Mouse (Mus musculus) liver, embryonic 14.5 days (tissue): ENCODE measurements at regions not wholly inside any gene's neighbourhood (a gene's known extent, or its start where the extent isn't known, plus 50 kb on each side); places are given as distances from the start of the nearest gene placed in this dataset.

Experiments
- ATAC-seq: fragments of 200-750 bp; cut with Nextera tagmentation; 2 replicates; pipeline ENCODE4 v1.8.0; 2017; ENCODE audit warnings: moderate number of reproducible peaks, mild to moderate bottlenecking, moderate library complexity; ENCODE audit not compliant: insufficient read depth
- DNase-seq, 3 experiments: peaks; one replicate each; pipeline ENCODE4 v3.0.0-alpha.2; 2012 to 2013; ENCODE audit warnings: low read depth in 3 of 3, low spot score in 3 of 3
- H3K27ac ChIP-seq: fragments of 300-500 bp; sonication (generic); 2 replicates; pipeline ENCODE4 v1.5.1; 2014; ENCODE audit warnings: moderate library complexity, mild to moderate bottlenecking, control low read depth, inconsistent platforms
- H3K27me3 ChIP-seq: fragments of 300-500 bp; sonication (generic); 2 replicates; pipeline ENCODE4 v1.6.1; 2014; ENCODE audit warnings: mild to moderate bottlenecking, low read length, moderate library complexity; ENCODE audit not compliant: control insufficient read depth, insufficient read depth
- H3K36me3 ChIP-seq: fragments of 300-500 bp; sonication (generic); replicated peaks from 2 replicates; pipeline ENCODE4 v1.6.1; 2014; ENCODE audit warnings: low read depth; ENCODE audit not compliant: control insufficient read depth, insufficient read depth
- H3K4me1 ChIP-seq, 2 experiments: fragments of 200-500 bp in 1 of 2; fragments of 300-500 bp in 1 of 2; sonication (generic) in 1 of 2; replicated peaks; 2 replicates each; pipeline ENCODE4 v1.6.1; 2012 to 2014; ENCODE audit warnings: antibody characterized with exemption in 1 of 2, inconsistent platforms in 1 of 2, low read length in 1 of 2; ENCODE audit not compliant: control insufficient read depth in 2 of 2, insufficient read depth in 2 of 2
- H3K4me2 ChIP-seq: fragments of 300-500 bp; sonication (generic); 2 replicates; pipeline ENCODE4 v1.6.1; 2014; ENCODE audit warnings: low read depth, mild to moderate bottlenecking, control low read depth, moderate library complexity
- H3K4me3 ChIP-seq, 2 experiments: fragments of 200-500 bp in 1 of 2; fragments of 300-500 bp in 1 of 2; sonication (generic) in 1 of 2; 2 replicates each; pipeline ENCODE4 v1.5.1; 2012 to 2014; ENCODE audit warnings: low read depth in 2 of 2, low read length in 2 of 2, mild to moderate bottlenecking in 2 of 2, control low read depth in 1 of 2, inconsistent platforms in 1 of 2, moderate library complexity in 1 of 2; ENCODE audit not compliant: insufficient read depth in 1 of 2
- H3K9ac ChIP-seq: fragments of 300-500 bp; sonication (generic); replicated peaks from 2 replicates; pipeline ENCODE4 v1.6.1; 2014; ENCODE audit warnings: mild to moderate bottlenecking, control low read depth, moderate library complexity
- H3K9me3 ChIP-seq: fragments of 300-500 bp; sonication (generic); 2 replicates; pipeline ENCODE4 v1.6.1; 2016; ENCODE audit warnings: low read length, mixed read lengths; ENCODE audit not compliant: control insufficient read depth
- CTCF ChIP-seq: IDR thresholded peaks from 2 replicates; pipeline ENCODE4 v1.5.1; 2016; ENCODE audit warnings: antibody characterized with exemption, low read depth, control low read depth
- EP300 ChIP-seq: IDR thresholded peaks from 2 replicates; pipeline ENCODE4 v1.6.1; 2016; ENCODE audit warnings: antibody characterized with exemption, low read depth
- WGBS: fragments of 180-500 bp; shearing (Covaris S2); extraction: QIAGEN DNeasy Blood & Tissue Kit; methylation state at CpG from one replicate; pipeline ENCODE4 v1.1.7; 2014; ENCODE audit not compliant: insufficient replicate concordance; 5-methylcytosine and 5-hydroxymethylcytosine counted together

GRCm38 (mm10) chr7:70287891-70288421 lies 78.6 kb downstream of the Nr2f2 start:
- DNase-seq (no peak), ATAC-seq (no peak)
- no peak overlapping the region for H3K4me3 ChIP-seq
- no peak overlapping the region for H3K4me2 ChIP-seq
- H3K27me3 ChIP-seq, result peaks cover 31% of the 10 kb centered on the region
- no peaks in the 10 kb centered on the region for H3K4me1 ChIP-seq
- no peaks in the 10 kb centered on the region for H3K9me3 ChIP-seq
- no peak overlapping the region for H3K27ac ChIP-seq
- no peaks in the 10 kb centered on the region for H3K36me3 ChIP-seq
- TF ChIP-seq EP300, result no peak
- TF ChIP-seq CTCF, result no peak
- WGBS, result 1% methylated on average over 29 of the region's 29 CpGs
- no peak overlapping the region for H3K9ac ChIP-seq

- no peaks in the 10 kb centered on the region for H3K36me3 ChIP-seq
- H3K9ac ChIP-seq, result no peak overlapping the region
- H3K9me3 ChIP-seq, result no peaks in the 10 kb centered on the region
- under 1% methylated on average over 14 of the region's 14 CpGs for WGBS
- DNase-seq, result no peak
- peaks cover 39% of the 10 kb centered on the region for H3K27me3 ChIP-seq
- no peak for ATAC-seq
- H3K4me2 ChIP-seq, result no peak overlapping the region
- H3K4me1 ChIP-seq, result no peaks in the 10 kb centered on the region
- no peak overlapping the region for H3K4me3 ChIP-seq
- no peak overlapping the region for H3K27ac ChIP-seq
- no peak for TF ChIP-seq EP300
Measured at GRCm38 (mm10) chr7:70286836-70287355, 79.6 kb downstream of the Nr2f2 start.

GRCm38 (mm10) chr7:70285344-70285743 lies 81.2 kb downstream of the Nr2f2 start:
- TF ChIP-seq EP300, result no peak
- TF ChIP-seq CTCF, result no peak
- peaks cover 54% of the 10 kb centered on the region for H3K27me3 ChIP-seq
- H3K4me3 ChIP-seq, result no peak overlapping the region
- ATAC-seq (no peak), DNase-seq (no peak)
- H3K4me1 ChIP-seq, result no peaks in the 10 kb centered on the region
- H3K9ac ChIP-seq, result no peak overlapping the region
- no peaks in the 10 kb centered on the region for H3K9me3 ChIP-seq
- H3K36me3 ChIP-seq, result no peaks in the 10 kb centered on the region
- whole genome bisulfite sequencing, result 5% methylated on average over 3 of the region's 3 CpGs
- H3K27ac ChIP-seq, result no peak overlapping the region
- no peak overlapping the region for H3K4me2 ChIP-seq

GRCm38 (mm10) chr7:70283836-70284235 lies 82.7 kb downstream of the Nr2f2 start:
- no peaks in the 10 kb centered on the region for H3K4me1 ChIP-seq
- no peak for DNase-seq

GRCm38 (mm10) chr7:70283166-70283565 lies 83.4 kb downstream of the Nr2f2 start:
- no peaks in the 10 kb centered on the region for H3K36me3 ChIP-seq
- no peak overlapping the region for H3K4me3 ChIP-seq
- no peak overlapping the region for H3K4me2 ChIP-seq
- peaks cover 60% of the 10 kb centered on the region for H3K27me3 ChIP-seq
- H3K9ac ChIP-seq, result no peak overlapping the region
- no peak overlapping the region for H3K27ac ChIP-seq
- H3K4me1 ChIP-seq, result no peaks in the 10 kb centered on the region
- H3K9me3 ChIP-seq, result no peaks in the 10 kb centered on the region
- 2% methylated on average over 4 of the region's 4 CpGs for WGBS
- TF ChIP-seq EP300, result no peak
- TF ChIP-seq CTCF, result no peak
- no peak for DNase-seq
- no peak for ATAC-seq

More at GRCm38 (mm10) chr7:70283836-70284235, 82.7 kb downstream of the Nr2f2 start:
- Histone ChIP-seq H3K9me3 (no peaks in the 10 kb centered on the region), H3K4me3 (no peak overlapping the region), H3K27me3 (peaks cover 62% of the 10 kb centered on the region), H3K36me3 (no peaks in the 10 kb centered on the region), H3K4me2 (no peak overlapping the region), H3K27ac (no peak overlapping the region), H3K9ac (no peak overlapping the region)
- 0% methylated on average over 1 of the region's 1 CpGs for WGBS
- no peak for ATAC-seq
- TF ChIP-seq CTCF, result no peak
- TF ChIP-seq EP300, result no peak
